Mouse (Mus musculus): ENCODE data around the gene Rbsn.

The Rbsn gene

DNA sequence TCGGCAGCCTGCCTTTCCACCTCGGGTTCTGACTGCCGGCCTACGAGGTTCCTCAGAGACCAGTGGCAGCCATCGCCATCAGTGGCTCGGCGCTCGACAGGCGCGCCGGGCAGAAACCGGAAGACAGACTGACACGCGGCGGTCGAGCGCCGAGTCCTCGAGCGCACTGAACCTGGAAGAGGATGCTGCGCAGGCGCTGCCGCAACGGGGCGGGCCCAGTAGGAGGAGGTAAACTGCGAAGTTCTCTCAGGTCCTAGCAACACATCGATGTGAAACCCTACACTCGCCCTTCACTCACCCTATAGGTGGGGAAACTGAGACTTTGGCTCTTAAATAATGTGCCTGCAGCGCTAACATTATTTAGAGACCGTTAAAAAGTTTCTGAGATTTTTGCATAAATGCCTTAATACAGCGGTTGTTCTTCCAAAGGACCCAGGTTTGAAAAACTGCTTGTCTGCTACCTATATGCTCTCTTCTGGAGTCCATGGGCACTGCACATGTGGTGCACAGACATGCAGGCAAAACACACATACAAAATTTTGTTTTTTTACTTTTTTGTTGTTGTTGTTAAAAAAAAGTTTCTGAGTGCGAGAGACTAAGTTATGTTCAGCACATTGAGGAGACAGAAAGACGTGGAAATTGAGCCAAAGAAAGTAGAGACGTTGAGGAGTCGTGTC is at the start of gene Rbsn:
TSS of gene Rbsn (minus strand) at position 153 of the 677 bp plus-strand sequence.
- in situ Hi-C loops (cut with MboI, MseI): loop anchor here (5.0 to 25.0 kb wide), 3 partner anchors 57 to 1828 kb away; no protein-coding TSS in a partner anchor

DNA sequence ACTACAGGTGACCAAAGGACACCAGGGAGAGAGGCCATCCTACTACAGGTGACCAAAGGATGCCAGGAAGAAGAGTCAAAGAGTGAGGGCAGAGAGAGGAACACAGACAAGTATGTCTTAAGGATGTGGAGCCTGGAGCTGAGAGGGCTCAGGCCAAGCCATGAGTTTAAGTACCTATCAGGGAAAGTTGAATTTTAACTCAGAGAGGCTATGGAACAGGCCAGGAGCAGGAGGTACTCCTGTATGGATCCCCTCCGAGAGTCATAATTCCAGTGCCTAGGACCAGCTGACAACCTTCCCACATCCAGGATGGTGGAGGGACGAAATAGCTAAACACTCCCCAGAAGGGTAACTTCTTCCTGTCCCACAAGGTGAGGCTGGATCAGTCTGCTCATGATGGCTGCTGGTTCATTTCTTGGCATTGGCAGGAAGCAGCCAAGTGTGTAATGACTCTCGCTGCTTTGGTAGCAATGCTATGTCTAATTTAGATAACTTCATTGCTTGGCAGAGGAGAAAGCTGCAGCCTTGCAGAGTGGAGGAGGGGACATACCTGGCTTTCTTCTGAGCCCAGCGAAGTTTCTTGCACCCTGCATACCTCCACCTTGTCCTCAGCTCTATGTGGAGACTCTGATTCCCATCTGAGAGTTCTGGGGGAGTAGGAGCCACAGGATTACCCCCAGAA is 46.6 kb upstream of the Rbsn start:
- in situ Hi-C loops (cut with MboI, MseI): loop anchor here in 1 of 2 experiments (10.0 kb wide), 1 partner anchor 357 kb away; the partner anchor contains the start of gene 4930590J08Rik

DNA sequence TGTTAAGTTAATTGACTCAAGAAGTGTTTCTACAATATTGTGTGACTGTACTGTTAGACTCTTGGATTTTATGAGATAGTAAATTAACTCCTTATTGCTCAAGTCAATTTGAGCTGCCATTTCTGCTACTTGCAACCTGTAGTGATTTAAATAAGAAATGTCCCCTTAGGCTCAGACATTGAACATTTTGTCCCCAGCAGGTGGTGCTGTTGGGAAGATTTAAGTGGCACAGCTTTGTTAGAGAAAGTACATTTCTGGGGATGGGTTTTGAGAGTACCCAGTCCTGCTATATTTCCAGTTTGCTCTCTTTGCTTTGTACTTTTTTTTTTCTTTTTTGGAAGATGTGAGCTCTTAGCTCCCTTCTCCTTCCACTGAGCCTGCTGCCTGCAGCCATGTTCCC is 40.6 kb upstream of the Rbsn start:
- in situ Hi-C loops (cut with MboI, MseI): no loop called here

DNA sequence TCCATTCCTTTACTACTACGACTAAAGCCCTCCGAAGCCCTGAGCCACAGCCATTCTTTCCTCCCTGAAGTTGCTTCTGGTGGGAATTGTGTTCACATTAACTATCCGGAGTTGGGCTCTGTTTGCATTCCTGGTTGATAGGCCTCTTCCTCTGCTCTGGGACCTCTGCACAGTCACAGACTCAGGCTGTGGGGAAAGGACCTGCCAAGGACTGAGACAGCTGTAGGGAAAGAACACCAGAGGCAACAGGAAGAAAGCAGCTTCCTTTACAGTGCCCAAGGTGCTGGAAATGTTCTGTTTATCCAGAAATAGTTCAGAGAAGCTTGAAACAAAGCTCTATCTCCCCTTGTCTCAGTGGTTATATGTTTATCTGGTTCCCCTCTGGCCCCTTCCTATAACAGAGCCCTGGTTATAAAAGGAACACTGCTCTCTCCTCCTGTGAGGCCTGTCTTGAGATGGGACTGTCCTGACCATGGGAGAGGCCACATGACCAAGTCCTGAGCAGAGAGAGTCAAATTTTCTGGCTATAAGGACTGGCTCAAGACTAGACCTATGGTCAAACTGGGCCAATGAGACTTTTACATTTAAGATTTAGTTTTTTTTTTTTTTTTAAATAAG is 38.6 kb upstream of the Rbsn start:
- in situ Hi-C loops (cut with MboI, MseI): no loop called here

DNA sequence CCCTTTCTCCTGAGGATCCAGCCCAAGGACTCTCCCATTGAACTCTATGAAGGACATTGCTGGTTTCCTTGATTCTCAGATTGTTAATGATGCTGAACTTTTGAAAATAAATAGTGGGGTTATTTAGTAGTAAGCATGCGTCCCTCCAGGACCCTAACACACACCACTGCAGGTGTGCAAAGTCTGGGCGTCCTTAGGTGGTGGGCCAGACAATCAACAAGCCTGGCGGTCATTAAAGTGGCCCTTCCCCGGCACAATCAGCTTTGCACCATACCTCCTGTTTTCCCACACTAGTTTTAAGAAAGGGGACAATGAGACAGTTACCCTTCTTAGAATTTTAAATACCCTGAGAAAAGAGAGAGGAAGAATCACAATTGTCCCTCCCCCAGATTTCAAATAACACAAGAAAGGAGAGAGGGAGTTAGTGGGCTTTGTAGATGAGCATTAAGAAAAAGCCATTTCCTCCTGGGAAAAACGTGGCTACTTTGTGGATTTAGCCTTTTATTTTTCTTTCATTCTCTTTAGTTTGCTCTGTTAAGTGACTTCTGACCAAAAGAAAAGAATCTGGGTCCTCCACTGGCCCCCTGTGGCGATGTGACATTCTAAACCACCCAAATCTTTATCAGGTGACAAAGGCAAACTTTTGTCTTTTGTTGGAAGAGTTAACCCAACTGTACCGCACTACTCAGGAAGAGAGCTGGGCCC is 32.6 kb upstream of the Rbsn start:
- in situ Hi-C loops (cut with MboI, MseI): loop anchor here in 1 of 2 experiments (25.0 kb wide), 1 partner anchor 1360 kb away; no protein-coding TSS in a partner anchor

DNA sequence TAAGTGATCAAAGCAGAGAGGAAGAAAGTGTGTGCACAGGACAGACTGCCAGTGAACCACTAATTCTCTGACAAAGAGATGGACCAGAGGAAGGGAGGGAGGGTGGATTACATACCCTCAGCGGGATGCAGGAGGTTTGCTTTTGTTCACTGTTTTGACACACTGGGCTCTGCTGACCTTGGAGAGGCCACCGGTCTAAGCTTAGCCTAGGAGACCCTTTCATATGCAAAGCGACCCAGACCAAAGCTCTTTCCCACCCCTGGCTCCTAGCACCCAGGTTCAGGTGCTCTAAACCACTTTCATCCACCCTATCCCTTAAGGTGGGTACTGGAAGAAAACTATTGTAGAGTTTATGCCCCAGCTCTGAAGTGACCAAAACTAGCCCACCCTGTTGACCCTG is 31.6 kb upstream of the Rbsn start:
- in situ Hi-C loops (cut with MboI, MseI): loop anchor here in 1 of 2 experiments (25.0 kb wide), 1 partner anchor 1359 kb away; no protein-coding TSS in a partner anchor

DNA sequence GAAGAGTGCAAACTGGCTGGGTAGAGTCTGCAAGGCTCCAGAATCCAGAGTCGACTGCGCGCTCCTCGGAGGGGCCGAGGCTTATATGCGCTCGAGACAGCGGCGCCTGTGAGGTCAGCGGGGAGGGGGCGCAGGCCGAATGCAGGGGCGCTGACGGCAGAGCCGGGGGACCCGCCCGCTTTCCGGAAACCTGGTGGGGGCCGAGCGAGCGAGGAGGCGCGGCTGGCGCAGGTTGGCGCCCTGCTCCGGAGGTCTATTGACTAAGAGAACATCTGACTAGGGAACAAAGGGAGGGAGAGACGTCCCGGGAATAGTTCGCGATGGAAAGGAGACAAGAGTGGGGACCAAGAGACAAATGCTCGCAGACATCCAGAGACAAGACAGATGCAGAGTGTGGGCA is 29.9 kb upstream of the Rbsn start, which contains the start of gene Trh:
TSS of gene Trh (minus strand) at position 60 of the 400 bp plus-strand sequence.
- in situ Hi-C loops (cut with MboI, MseI): loop anchor here in 1 of 2 experiments (25.0 kb wide), 1 partner anchor 1357 kb away; no protein-coding TSS in a partner anchor

DNA sequence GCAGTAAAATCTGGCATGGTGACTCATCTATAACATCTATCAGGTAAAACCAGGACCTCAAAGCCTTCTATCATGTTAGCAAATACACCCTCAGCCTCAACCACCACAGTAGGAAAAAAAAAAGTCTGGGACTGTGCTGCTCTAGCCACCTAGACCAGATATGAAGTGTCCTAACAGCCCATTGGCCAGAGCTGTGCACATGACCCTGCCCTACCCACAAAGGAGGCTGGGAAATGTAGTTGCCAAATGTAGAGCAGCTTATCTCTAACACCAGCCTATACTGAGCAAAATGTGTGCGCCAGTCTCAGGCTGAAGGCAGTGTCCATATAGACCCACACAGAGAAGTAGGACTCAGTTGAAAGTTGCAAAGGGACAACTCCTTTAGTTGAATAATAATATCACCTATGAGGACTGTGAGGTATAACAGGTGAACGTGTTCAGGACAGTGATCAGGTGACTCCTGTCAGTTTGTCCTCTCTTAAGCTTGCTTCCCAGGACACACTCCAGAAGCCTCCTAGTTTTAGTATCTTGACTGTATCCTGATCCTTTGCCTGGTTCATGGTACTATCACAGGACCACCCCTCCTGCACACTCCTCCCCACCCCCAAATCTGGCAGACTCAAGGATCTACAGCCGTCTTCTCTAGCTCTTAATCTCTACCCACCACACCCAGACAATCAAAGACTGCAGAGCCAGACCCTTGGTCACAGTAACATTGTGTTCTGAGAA is 26.6 kb upstream of the Rbsn start:
- in situ Hi-C loops (cut with MboI, MseI): loop anchor here in 1 of 2 experiments (25.0 kb wide), 1 partner anchor 1354 kb away; no protein-coding TSS in a partner anchor

DNA sequence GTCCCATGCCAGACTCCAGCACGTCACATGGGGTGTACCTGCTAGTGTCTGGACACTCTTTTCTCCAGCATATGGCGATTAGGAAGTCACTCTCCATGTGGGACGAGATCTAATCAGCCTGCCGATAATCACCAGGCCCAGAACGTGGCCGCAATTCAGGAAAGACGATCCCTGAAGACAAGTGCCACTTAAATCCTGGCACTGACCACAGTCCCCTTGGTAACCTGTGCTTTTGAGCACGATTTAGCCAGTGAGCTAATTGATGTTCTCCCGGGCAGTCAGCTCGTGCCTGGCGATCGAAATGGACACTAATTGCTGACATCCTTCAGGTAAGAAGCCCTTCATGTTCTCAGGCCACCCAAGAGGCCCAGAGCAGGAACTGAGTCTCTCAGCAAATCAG is 20.3 kb upstream of the Rbsn start:
- in situ Hi-C loops (cut with MboI, MseI): loop anchor here in 1 of 2 experiments (25.0 kb wide), 1 partner anchor 1348 kb away; no protein-coding TSS in a partner anchor

DNA sequence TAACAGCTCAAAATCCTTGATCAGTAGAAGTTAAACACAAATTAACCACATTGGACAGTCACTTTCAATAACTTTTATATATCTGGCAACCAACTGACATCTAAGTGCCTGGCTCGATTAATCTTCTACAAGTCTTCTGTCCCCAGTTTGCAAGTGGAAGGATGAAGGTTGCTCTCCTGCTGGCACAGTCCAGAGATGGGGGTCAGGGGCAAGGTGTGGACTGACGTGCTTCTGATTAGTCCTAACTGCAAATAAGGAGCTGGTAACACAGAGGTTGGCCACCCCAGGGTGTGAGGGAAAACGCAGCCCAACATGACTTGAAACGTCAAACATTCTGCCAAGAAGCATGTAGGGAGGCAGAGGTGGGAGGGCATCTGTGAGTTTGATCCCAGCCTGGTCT is 17.0 kb upstream of the Rbsn start:
- in situ Hi-C loops (cut with MboI, MseI): loop anchor here in 1 of 2 experiments (25.0 kb wide), 1 partner anchor 1344 kb away; no protein-coding TSS in a partner anchor

DNA sequence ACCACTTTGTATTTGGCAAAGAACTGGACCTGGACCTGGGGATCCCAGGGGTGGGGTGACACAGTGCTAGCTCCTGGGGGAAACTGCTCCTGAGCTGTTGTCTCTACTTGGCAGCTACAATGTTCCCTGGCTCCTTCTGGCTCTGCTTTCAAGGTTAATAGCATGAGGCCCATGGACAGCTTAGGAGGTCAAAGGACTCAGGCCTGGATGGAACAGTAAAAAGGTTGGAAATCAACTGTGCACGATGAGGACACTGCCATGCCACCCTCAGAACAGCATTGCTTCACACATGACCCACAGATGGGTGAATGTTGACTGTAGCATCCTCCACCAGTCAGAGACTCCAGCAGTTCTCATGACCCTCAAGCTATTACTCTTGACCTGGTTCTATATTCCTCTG is 16.6 kb upstream of the Rbsn start:
- in situ Hi-C loops (cut with MboI, MseI): loop anchor here in 1 of 2 experiments (25.0 kb wide), 1 partner anchor 1344 kb away; no protein-coding TSS in a partner anchor

DNA sequence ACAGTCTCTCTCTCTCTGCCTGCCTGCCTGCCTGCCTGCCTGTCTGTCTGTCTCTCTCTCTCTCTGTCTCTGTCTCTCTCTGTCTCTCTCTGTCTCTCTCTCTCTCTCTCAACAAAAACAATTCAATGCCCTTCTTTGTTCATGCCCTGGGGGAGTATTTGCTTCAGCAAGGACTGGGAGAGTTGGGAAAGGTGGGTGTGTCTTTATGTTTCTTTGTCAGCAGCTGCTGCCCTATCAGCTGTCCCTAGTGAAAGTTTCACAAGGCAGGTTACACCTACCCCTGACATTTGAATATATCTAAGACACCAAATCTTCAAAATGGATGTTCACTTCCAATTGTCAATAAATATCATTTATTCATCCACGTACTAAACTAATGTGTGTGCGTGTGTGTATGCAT is 14.9 kb upstream of the Rbsn start:
- in situ Hi-C loops (cut with MboI, MseI): loop anchor here in 1 of 2 experiments (25.0 kb wide), 1 partner anchor 1342 kb away; no protein-coding TSS in a partner anchor

DNA sequence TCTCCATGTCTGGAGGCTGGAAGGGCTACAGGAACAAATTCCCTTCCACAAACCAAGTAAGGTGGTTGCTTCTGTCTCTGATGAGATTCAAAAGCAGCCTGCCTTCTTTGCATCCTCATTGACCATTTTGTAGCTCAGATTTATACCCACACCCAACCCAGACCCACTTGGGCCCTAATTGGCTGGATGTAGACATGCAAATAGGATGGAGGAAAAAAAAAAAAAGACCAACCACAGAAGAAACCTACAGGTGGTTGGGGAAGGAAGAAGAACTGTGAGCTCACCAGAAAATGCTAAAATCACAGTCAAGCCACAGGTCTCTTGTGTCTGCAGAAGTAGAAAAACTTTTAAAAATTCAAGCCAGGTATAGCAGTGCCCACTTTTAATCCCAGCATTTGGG is 14.4 kb upstream of the Rbsn start:
- in situ Hi-C loops (cut with MboI, MseI): loop anchor here in 1 of 2 experiments (25.0 kb wide), 1 partner anchor 1342 kb away; no protein-coding TSS in a partner anchor

DNA sequence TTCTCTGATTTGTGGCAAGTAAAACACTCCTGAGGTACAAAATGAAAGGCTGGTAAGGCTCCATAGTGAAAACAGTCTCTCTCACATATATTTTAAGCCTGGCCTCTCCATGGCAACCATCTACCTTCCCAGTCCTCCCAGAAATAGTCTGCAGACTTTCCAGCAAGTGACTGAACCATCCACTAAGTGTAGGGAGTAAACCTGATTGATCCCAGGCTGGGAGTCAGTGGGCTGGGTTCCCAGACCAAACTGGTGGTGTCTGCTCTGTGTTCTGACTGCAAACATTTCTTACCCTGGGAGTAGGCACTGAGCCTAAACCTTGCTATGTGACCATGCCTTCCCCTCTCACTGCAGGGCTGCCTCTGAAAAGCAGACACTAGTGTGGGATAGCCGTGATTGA is 10.3 kb upstream of the Rbsn start:
- in situ Hi-C loops (cut with MboI, MseI): loop anchor here (25.0 kb wide), 2 partner anchors 1338 to 1838 kb away; no protein-coding TSS in a partner anchor

DNA sequence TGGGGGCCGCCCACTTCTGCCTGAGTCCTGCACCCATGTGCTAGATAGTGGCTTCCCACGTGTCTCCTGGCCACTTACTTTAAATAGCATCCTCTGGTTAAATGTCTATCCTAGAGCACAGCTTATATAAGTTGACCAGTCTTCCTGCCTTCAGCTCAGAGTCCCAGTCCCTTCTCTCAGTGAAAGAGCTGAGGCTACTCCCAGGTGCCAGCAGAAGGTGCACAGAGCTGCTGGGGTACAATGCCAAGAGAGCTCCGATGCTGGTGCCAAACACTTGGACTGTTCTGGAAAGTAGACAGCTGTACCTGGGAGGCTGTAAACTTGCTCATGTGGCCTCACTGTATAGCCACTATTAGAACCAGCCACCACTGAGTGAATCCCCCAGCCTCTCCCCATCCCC is 7.3 kb upstream of the Rbsn start:
- in situ Hi-C loops (cut with MboI, MseI): loop anchor here in 1 of 2 experiments (25.0 kb wide), 1 partner anchor 1835 kb away; no protein-coding TSS in a partner anchor

DNA sequence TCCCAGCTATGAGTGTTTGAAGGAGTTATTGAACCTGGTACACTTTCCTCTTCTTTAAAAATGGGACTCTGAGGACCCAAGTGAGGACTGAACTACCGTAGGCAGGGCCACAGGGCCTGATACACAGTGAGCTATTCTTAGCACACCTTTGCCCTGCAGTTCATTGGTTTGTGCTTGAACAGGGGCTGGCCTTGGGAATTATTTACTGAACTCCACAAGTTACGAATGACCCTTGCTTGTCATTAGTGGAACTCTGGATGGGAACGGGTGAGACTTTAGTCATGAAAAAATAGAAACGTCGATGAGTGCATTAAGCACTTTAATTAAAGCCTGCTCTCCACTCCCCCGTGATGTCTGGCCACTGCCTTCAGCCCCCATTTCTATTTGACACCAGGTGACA is 6.9 kb upstream of the Rbsn start:
- in situ Hi-C loops (cut with MboI, MseI): loop anchor here in 1 of 2 experiments (25.0 kb wide), 1 partner anchor 1834 kb away; no protein-coding TSS in a partner anchor

DNA sequence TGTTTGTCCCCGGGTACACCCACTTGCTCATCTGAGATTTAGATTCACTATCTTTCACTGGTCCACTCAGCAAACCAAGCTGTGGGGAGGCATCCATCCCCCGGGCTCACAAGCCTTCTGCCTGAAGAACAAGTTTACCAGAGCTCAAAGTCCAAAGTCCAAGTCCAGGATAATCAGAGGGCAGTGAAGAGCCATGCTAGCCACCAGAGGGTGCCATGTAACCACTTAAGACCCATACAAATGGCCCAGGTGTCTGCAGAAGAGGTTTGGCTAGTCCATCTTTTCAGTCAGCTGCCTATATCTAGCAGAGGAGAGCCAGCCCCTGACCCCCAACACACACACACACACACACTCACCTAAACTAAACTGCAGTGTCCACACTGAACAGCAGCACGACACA is 4.7 kb upstream of the Rbsn start:
- in situ Hi-C loops (cut with MboI, MseI): loop anchor here (5.0 to 25.0 kb wide), 3 partner anchors 53 to 1832 kb away; no protein-coding TSS in a partner anchor

DNA sequence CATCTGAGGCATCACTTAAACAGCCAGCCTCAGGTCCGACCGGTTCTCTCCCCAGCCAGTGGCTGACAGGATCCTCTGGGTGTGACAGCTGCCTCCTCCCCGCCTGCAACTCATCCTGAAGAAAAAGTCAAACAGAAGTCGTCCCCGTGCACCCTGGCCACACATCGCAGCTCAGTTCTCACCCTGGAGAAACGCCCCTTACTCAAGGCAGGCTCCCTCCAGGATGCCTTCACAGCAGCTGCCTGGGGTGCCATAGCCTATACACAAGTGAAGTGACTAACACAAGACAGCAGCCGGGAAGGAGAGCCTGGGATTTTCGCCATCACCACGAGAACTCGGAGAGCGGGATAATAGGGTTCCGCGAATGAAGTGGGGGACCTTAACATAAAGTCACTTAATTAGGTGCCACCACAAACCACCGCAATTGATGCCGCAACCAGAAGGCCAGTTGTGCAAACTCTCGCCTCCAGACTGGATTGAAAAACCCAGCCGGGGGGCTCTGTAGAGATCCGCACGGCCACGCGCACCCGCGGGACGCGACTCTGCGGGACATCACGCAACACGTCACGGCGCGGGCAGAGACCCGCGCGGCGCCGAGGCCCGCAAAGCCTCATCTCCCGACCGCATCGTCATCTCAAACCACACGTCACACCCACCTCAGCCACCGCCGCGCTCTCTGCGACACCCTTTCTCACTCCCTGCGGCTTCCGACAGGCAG is 511 bp downstream of the Rbsn start:
- in situ Hi-C loops (cut with MboI, MseI): loop anchor here in 1 of 2 experiments (10.0 to 25.0 kb wide), 2 partner anchors 329 to 1827 kb away; no protein-coding TSS in a partner anchor

DNA sequence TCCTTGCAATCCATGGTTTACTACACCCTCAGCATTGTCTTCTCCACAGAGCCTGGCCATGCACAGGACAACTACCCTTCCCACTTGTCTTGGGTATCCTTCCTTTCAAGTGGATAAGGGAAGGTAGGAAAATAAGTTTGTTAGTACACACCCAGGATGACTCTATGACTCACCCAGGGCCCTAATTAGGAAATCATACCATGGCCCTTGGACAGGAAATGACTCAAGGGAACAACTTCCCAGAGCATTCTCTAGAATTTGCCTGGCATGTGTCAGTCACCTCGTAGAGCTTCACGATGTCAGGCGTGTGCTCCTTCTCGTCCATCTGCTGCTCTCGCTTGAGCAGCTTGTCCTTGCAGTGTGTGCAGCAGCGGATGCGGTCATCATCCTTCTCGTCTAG is 15.3 kb downstream of the Rbsn start:
- in situ Hi-C loops (cut with MboI, MseI): loop anchor here (10.0 to 25.0 kb wide), 2 partner anchors 305 to 1837 kb away; partner anchors contain the start of gene Zxdc (in 1 of the 2)

Data from T-helper 17 cell (primary cell).